Mouse (Mus musculus) adrenal gland, postnatal 25 days (tissue): Measurements from ENCODE around the gene Cfap74. TPM values are rescaled to one million over a fixed set of nuclear protein-coding genes. Genes with fewer than 3 reads are reported as not detected.
"Not testable (repeated sequence)": the region's sequence is repeated elsewhere in the genome, so short reads cannot be mapped to it uniquely, and the experiment has no call there.

Experiments
- DNase-seq: peaks from one replicate; pipeline ENCODE4 v3.0.0; 2021; ENCODE audit warnings: mixed read lengths
- total RNA-seq: library from RNA; stranded (reverse); gene quantifications from 2 replicates; pipeline ENCODE4 v1.2.3, GENCODE M21; 2021

Cfap74 gene
- total RNA-seq, 1 experiment from 2014 or later, result 1.5 TPM

DNA sequence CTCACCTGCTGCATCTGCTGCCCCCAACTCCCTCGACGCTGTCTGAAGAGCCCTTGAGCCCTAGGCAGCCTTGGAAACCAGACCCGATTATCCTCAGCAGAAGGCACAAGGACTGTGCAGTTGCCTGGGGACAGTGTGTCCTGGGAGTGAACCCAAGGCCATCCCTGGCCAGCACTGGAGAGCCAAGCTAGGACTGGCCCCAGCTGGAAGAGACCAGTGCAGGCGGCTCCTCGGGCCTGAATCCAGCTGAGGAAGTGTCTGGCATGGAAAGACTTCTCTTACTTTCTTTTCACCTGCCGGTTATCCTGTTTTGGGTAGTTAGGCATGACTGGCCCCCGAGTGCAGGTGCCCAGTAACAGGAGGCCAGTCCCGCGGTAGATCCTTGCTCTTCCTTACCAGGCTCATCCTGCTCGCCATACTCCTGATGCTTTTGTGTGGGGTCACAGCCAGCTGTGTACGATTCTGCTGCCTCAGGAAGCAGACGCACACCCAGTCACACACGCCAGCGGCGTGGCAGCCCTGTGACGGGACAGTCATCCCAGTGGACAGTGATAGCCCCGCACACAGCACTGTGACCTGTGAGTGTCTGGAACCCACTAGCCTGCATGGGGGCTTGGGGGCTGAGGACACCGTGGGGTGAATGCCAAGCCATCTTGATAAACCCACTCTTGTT, 60.7 kb downstream of the Cfap74 start:
- peak; percentile 56 for DNase-seq

DNA sequence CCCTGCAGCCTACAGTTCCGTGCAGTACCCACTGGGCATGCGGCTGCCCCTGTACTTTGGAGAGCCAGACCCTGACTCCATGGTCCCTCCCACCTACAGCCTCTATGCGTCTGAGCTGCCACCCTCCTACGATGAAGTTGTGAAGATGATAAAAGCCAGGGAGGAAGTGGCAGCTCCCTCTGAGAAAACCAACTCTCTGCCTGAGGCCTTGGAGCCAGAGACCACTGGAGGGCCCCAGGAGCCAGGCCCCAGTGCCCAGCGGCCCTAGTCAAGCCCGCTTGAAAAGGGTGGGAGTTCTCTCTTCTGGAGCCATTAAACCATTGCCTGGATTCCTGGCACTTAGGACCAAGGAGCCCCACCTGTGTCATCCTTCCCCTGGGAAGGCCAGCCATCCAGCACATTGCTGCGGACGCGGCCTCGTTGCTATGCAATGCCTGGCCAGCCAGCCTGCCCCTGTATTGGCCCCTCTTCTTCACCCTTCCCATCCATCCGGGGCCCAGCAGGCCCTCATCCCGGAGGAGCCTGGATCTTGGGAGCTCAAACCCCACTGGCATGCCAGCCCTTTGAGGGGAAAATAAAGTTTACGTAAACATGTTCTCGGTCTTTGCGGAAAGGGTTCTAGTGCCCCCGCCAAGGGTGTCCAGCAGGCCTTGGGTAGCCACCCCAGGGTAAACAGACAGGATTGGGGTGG, 61.4 kb downstream of the Cfap74 start:
- no peak for DNase-seq

DNA sequence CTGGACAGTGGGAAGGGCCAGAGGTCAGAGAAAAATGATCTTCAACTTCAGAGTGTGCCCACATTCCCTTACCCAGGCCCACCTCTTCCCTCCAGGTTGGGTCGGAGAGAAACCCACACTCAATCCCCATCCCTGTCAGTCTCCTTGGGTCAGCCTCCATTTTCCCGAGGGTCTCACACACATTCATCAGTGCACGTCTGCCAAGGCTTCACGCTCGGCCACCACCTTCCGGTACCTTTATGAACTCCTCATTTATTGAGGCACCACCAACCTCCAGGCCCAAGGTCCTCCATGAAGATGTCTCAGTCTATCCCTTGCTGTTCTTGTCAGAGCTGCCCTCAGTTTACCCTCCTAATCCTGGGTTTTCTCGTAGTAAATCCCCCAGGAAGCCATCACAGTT, 62.0 kb downstream of the Cfap74 start:
- DNase-seq, result no peak

- DNase-seq, result no peak
These were observed 62.4 kb downstream of the Cfap74 start for GRCm38 (mm10) chr4:155471406-155471805.

DNA sequence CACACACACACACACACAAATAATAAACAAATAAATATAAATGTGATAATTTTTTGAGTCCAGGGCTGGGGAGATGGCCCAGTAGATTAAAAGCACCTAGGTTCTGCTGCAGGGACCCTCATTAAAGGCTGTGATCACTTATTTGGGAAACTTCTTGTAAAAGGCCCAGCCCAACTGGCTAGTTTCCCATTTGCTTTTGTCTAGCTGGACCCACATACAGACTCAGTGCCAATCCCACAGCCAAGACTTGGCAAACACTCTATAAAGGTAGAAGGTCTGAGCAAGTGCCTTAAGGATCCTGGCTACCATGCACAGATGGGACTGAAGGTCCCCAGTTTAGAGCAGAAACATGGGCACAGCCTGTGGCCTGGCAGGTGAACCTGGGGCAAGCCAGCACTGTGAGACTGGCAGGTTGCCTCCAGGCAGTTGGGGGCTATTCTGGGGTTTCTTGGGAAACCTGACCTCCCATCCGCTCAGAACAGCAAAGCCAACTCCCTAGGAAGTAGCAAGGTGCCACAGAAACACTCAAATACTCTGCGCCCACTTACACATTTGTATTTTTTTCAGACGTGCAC, 63.8 kb downstream of the Cfap74 start:
- DNase-seq, result no peak

DNA sequence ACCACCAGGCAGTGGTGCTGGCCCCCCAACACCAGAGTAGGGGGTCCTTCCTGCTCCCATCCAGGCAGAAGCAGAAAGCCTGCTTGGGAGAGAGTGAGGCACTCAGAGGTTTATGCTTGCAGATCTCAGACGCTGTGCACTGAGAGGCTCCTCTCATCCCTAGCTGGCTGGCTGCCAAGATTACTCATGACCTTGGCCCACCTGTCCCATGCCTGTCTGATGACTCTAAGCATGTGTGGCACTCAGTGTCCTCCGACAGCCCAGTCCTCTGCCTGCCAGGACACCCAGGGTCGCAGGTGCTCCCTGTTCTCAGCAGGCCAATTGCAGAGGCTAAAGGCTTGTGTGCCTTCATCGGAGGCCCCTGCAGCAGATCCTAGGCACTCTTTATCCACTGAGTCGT, 64.3 kb downstream of the Cfap74 start:
- peak; percentile 81 for DNase-seq

GRCm38 (mm10) chr4:155473796-155474195, 64.8 kb downstream of the Cfap74 start:
- not testable (repeated sequence) for DNase-seq

GRCm38 (mm10) chr4:155481381-155482124, 72.6 kb downstream of the Cfap74 start:
- DNase-seq, result peak; percentile 85

- no peak for DNase-seq
These were observed 73.1 kb downstream of the Cfap74 start for GRCm38 (mm10) chr4:155482125-155482480.

DNA sequence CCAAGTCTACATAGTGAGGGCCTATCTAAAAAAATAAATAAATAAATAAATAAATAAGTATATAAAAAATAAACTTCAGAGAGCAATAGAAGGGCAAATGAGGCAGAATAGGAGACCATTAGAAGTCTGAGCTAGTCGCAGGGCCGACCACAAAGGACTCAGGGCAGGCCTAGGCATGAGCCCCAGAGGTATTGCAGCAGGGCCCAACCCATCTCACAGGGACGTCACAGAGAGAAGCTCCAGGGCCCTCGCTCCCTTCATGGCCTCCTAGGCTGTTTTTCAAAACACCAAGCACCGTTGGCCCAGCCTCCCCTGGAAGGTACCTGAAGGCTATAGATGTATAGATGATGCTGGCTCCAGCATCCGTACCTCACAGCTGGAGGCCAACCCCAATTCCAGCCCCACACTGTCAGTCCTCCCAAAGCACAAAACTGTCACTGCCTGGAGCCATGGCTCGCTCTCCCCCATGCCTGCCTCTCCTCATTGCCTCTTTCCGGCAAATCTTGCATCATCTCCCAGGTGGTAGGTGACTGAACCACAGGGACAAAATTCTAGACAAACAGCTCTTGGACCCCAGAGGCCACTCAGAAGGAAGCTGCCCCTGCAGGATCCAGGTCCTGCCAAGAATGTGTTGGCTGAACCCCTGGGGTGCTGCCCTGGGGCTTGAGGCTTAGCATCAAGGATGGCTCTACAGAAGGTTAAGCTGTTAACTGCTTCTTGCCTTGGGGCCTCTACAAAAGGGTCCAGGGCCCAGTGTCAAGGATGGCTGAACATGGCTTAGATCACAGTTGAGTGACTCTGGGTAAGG, 73.9 kb downstream of the Cfap74 start:
- no peak for DNase-seq

DNA sequence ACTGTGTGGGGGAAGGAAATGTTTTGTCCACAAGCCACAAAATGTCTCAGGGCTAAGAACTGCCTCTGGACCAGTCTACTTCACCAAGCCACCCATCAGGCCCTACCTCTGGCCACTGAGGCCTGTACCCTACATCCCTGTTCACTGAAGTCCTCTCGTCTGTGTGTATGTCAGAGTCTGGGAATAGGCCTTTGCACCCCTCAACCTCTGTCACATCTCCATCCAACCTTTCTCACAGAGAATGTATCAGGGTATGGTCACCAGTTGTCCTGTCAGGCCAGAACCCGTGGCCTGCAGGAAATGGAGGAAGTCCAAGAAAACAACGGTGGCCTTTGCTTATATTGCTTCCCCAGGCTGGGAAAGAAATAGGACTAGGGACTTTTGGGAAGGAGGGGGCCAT, 76.5 kb downstream of the Cfap74 start:
- DNase-seq, result no peak

GRCm38 (mm10) chr4:155487746-155488145, 78.8 kb downstream of the Cfap74 start:
- DNase-seq, result no peak

DNA sequence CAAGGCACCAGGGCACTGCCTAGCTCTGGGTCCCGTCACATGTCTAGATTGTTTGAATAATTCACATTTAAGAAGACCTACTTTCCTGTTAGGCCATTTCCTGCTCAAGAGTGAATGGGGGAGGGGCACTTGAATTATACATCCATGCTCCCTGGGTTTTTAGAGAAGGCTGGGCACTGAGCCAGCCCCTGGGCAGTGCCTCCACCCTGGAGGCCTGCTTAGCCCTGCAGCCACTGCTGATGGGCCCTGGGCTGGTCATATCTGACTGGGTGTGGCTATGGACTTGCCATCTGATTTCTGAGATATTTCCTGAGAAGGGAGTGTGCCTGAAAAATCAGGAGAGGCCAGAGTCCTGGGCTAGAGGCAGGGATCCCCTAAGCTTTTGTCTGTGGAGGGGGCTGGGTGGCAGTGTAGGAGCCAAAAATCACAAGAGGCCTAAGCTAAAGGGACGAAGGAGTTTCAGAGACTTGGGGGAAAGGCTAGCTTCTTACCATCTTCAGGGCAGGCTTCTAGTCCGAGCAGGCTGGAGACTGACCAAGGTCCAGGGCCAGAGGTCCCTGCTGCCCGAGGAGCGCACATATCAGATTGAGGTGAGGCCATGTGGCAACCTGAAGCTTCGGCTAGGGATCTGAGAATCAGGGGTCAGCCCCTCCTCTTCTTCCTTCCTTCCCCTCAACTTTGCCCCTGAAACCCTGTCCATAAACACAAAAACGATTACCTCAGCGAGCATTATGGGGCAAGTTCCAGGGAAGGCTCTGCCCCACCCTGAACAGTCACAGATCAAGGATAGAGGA, 79.4 kb downstream of the Cfap74 start:
- DNase-seq, result peak; percentile 70

DNA sequence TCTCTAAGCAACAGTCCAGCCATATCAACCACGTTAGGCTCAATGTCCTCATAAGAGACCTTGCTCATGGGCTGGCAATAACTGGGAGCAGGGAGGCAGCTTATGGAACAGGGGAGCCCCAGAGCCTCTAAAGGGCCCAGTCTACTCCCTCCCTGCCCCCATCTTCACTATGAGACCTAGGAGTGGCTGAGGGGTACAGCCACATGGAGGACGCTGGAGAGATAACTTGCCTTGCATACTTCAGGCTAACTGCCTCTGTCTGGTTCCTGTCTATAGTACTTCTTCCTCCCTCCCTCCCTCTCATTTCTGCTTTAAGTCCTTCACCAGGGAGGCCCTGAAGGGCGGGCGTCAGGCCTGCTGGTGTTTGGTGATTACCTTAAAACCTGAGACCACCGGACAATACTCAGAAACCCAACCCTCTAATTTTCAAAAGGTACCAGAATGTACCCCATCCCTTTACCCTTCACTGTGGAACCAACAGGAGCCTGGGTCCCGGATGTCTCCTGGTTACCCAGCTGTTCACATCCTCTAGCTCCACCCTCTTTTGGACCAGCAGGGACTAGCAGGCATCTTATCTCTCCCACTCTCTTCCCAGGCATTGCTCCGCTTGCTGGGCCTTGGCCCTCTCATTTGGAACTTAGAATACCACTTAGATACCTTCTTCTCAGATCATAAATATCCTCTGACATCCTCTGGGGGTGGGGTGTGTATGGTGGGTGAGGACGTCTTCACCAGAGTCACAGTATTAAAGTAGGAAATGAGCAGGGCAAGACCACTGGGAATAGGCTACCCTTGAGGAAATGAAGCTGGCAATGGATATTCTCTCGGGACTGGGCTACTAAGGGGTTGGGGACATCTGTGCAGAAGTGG, 80.3 kb downstream of the Cfap74 start:
- DNase-seq, result no peak

- DNase-seq, result no peak
These were observed 81.5 kb downstream of the Cfap74 start for GRCm38 (mm10) chr4:155490456-155490855.

- peak; percentile 97 for DNase-seq
These were observed 82.1 kb downstream of the Cfap74 start, which contains the start of gene Gnb1 for GRCm38 (mm10) chr4:155490990-155491504. Gene Gnb1 (plus strand): TSS chr4:155491361.

DNA sequence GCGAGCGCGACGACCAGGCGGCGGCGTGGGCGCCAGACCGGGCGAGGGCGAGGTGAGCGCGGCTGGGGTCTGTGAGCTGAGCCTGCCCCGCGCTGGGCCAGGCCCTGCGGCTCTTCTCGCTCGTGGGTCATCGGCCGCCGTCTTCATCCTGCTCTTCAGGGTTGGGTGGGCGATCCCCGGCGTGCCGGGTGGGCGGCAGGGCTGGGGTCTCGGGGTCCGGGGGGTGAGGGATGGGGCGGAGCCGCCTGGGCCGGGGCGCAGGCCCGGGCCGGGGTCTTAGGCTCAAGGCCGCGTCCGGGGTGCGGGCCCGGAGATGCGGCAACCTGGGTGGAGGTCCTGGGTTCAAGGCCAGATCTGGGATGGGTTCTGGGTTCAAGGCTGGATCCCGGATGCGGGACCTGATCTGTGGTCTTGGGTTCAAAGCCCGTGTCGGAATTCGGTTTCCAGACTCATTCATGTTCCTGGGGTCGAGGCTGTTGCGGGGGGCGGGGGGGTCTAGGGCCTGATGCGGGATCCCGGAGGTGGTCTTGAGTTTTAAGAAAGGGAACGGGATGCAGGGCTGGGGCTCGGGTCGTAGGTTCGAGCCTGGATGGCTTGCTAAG, 82.6 kb downstream of the Cfap74 start:
- DNase-seq, result no peak

GRCm38 (mm10) chr4:155492131-155492633, 83.2 kb downstream of the Cfap74 start:
- peak; percentile 66 for DNase-seq

GRCm38 (mm10) chr4:155494891-155495290, 85.9 kb downstream of the Cfap74 start:
- DNase-seq, result no peak
